Mouse (Mus musculus) lung, postnatal 0 days (tissue): ENCODE results near the gene Mrpl27. TPM values are rescaled to one million over a fixed set of nuclear protein-coding genes. Genes with fewer than 3 reads are reported as not detected.

Source experiments
- ATAC-seq: fragments of 200-750 bp; cut with Nextera tagmentation; 2 replicates; pipeline ENCODE4 v1.8.0; 2017; ENCODE audit warnings: moderate library complexity
- DNase-seq: peaks from one replicate; pipeline ENCODE4 v3.0.0-alpha.2; 2016; ENCODE audit warnings: low spot score
- H3K27ac ChIP-seq: fragments of 300-500 bp; sonication (generic); 2 replicates; pipeline ENCODE4 v1.5.1; 2014; ENCODE audit warnings: antibody characterized with exemption, mild to moderate bottlenecking, low read length, mixed read lengths
- H3K27me3 ChIP-seq: fragments of 300-500 bp; sonication (generic); replicated peaks from 2 replicates; pipeline ENCODE4 v1.6.1; 2014; ENCODE audit warnings: low read length, mixed read lengths; ENCODE audit not compliant: insufficient read depth
- H3K36me3 ChIP-seq: fragments of 300-500 bp; sonication (generic); 2 replicates; pipeline ENCODE4 v1.6.1; 2014; ENCODE audit warnings: low read length, mixed read lengths; ENCODE audit not compliant: insufficient read depth
- H3K4me1 ChIP-seq: fragments of 300-500 bp; sonication (generic); 2 replicates; pipeline ENCODE4 v1.6.1; 2014; ENCODE audit warnings: antibody characterized with exemption, low read depth, low read length, mixed read lengths; ENCODE audit not compliant: insufficient read depth
- H3K4me2 ChIP-seq: fragments of 300-500 bp; sonication (generic); replicated peaks from 2 replicates; pipeline ENCODE4 v1.6.1; 2014; ENCODE audit warnings: low read depth, mild to moderate bottlenecking, low read length, moderate library complexity, mixed read lengths
- H3K4me3 ChIP-seq: fragments of 300-500 bp; sonication (generic); 2 replicates; pipeline ENCODE4 v1.5.1; 2014; ENCODE audit warnings: low read depth, low read length
- H3K9ac ChIP-seq: fragments of 300-500 bp; sonication (generic); replicated peaks from 2 replicates; pipeline ENCODE4 v1.6.1; 2014; ENCODE audit warnings: low read depth, mild to moderate bottlenecking
- H3K9me3 ChIP-seq: fragments of 300-500 bp; sonication (generic); 2 replicates; pipeline ENCODE4 v1.6.1; 2016; ENCODE audit warnings: low read length, mixed read lengths
- CTCF ChIP-seq: IDR thresholded peaks from 2 replicates; pipeline ENCODE4 v1.5.1; 2016; ENCODE audit warnings: antibody characterized with exemption, mild to moderate bottlenecking
- EP300 ChIP-seq: IDR thresholded peaks from 2 replicates; pipeline ENCODE4 v1.6.1; 2016; ENCODE audit warnings: antibody characterized with exemption, mild to moderate bottlenecking, control low read depth
- WGBS: fragments of 180-500 bp; shearing (Covaris S2); extraction: QIAGEN DNeasy Blood & Tissue Kit; methylation state at CpG from one replicate; pipeline ENCODE4 v1.1.7; 2014; 5-methylcytosine and 5-hydroxymethylcytosine counted together
- polyA plus RNA-seq: library from polyadenylated mRNA; unstranded; fragments of >200 nt; fragmentation: Nextera tagmentation; extraction: Ambion mirVana; gene quantifications from 2 replicates; pipeline ENCODE4 v1.2.1, GENCODE M21; 2015

The Mrpl27 gene
- polyA plus RNA-seq, 1 experiment from 2014 or later, result 113 TPM

DNA sequence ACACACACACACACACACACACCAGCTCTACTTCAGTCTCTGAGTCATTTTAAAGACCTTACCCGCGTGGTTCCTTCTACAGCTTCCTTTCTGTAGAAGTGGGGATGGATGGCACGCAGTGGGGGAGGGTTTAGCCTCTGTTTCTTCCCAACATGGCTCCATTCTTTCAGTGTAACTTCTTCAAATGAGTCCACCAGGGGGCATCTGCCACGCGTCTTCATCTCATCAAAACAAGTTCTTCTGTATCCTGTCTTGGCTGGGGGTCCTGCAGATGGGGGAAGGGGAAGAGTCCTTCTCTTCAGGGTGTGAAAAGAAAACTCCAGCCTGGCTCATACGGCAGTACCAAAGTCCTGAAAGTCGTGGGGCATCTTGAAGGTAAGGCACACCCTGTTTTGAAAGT is 50.5 kb downstream of the Mrpl27 start:
- peak; percentile 48 for DNase-seq
- no peaks in the 10 kb centered on the region for H3K4me1 ChIP-seq
- no peaks in the 10 kb centered on the region for H3K9me3 ChIP-seq
- H3K4me2 ChIP-seq, result no peak overlapping the region
- no peak overlapping the region for H3K27ac ChIP-seq
- peak; percentile 55 for TF ChIP-seq CTCF
- TF ChIP-seq EP300, result no peak
- no peak overlapping the region for H3K9ac ChIP-seq
- H3K27me3 ChIP-seq, result no peaks in the 10 kb centered on the region
- no peaks in the 10 kb centered on the region for H3K36me3 ChIP-seq
- no peak overlapping the region for H3K4me3 ChIP-seq
- 37% methylated on average over 7 of the region's 7 CpGs for WGBS
- no peak for ATAC-seq

DNA sequence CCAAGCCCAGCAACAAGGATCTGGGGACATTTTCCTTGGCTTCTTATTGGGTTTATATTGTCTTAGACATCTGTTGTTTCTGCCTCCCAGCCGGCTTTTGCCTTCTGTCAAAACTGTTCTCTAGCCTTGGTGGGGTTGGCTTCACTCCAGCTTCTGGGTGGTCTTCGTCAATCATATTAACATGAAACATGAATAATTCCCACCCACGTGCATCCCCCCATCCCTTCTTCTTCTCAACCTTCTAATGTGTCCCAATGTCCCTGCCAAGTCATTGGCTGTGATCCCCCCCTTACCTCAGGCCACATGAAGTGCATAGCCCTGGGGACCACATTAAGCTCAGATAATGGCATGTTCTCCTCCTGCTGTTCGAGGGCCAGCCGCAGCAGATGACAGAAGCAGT is 50.9 kb downstream of the Mrpl27 start, which contains the start of gene Gm11541:
Gene Gm11541 (minus strand): TSS at position 28 of the 400 bp plus-strand sequence.
- Histone ChIP-seq H3K4me2 (no peak within 1 kb of the TSS), H3K4me1 (no peaks in the 10 kb centered on the region), H3K9ac (no peak within 1 kb of the TSS), H3K27ac (no peak within 1 kb of the TSS), H3K27me3 (no peaks in the 10 kb centered on the region), H3K36me3 (no peaks in the 10 kb centered on the region), H3K4me3 (no peak within 1 kb of the TSS), H3K9me3 (no peaks in the 10 kb centered on the region)
- no peak for TF ChIP-seq CTCF
- no peak for TF ChIP-seq EP300
- DNase-seq, result no peak
- WGBS, result 58% methylated on average over 5 of the region's 5 CpGs
- no peak for ATAC-seq

Other genes starting within 250 kb of the Mrpl27 start
- 1.4 and 3.1 TPM in 2 replicates for gene Cacna1g, start 179.6 kb upstream of the Mrpl27 start, polyA plus RNA-seq
- 0.14 TPM in 1 of 2 replicates, not detected in the other for gene Spata20, start 167.6 kb upstream of the Mrpl27 start, polyA plus RNA-seq
- 33.2 and 34.5 TPM in 2 replicates for gene Epn3, start 153.8 kb upstream of the Mrpl27 start, polyA plus RNA-seq
- 3.1 and 4.7 TPM in 2 replicates for gene Mycbpap, start 132.0 kb upstream of the Mrpl27 start, polyA plus RNA-seq
- gene Rsad1, start 104.5 kb upstream of the Mrpl27 start, polyA plus RNA-seq, result 1.6 and 2.3 TPM in 2 replicates
- 23.9 and 29.0 TPM in 2 replicates for gene Chad, start 88.7 kb upstream of the Mrpl27 start, polyA plus RNA-seq
- 3.2 and 3.4 TPM in 2 replicates for gene Acsf2, start 51.9 kb upstream of the Mrpl27 start, polyA plus RNA-seq
- 72.9 and 75.0 TPM in 2 replicates for gene Lrrc59, start 24.0 kb upstream of the Mrpl27 start, polyA plus RNA-seq
- 0.87 and 1.0 TPM in 2 replicates for gene Eme1, start 197 bp downstream of the Mrpl27 start, polyA plus RNA-seq
- 13.3 and 14.1 TPM in 2 replicates for gene Xylt2, start 23.7 kb downstream of the Mrpl27 start, polyA plus RNA-seq
- gene Gm11541, start 50.7 kb downstream of the Mrpl27 start, polyA plus RNA-seq, result 0.69 and 1.3 TPM in 2 replicates
- gene Cdc34b, start 88.0 kb downstream of the Mrpl27 start, polyA plus RNA-seq, result 0.17 and 0.38 TPM in 2 replicates
- gene Tmem92, start 128.9 kb downstream of the Mrpl27 start, polyA plus RNA-seq, result not detected in 2 replicates